Mouse (Mus musculus): ENCODE data around the gene Caprin2.

GRCm38 (mm10) chr6:148831728-148832121 lies 64.3 kb downstream of the Caprin2 start:
- TF ChIP-seq CTCF (conservative IDR thresholded peaks at IDR 0.05; ENCODE audit: insufficient read depth, insufficient read length, low read depth, low read length) (no peak), POLR2A (IDR thresholded peaks at IDR 0.05; ENCODE audit: low read depth, low read length) (no peak)
